Mouse (Mus musculus) gonadal fat pad, adult 2 months (tissue): ENCODE results near the gene Rab8b. TPM values are rescaled to one million over a fixed set of nuclear protein-coding genes. Genes with fewer than 3 reads are reported as not detected.
"Not testable (repeated sequence)": the region's sequence is repeated elsewhere in the genome, so short reads cannot be mapped to it uniquely, and the experiment has no call there.

Source experiments
- DNase-seq: peaks from one replicate; pipeline ENCODE4 v3.0.0-alpha.2; 2012; ENCODE audit warnings: low read depth
- polyA plus RNA-seq: library from polyadenylated mRNA; depleted of rRNA; stranded (reverse); fragments of >200 nt; gene quantifications from 2 replicates; pipeline ENCODE4 v1.2.3, GENCODE M21; 2012

Rab8b gene
- polyA plus RNA-seq, 1 experiment, result 9.7 TPM

DNA sequence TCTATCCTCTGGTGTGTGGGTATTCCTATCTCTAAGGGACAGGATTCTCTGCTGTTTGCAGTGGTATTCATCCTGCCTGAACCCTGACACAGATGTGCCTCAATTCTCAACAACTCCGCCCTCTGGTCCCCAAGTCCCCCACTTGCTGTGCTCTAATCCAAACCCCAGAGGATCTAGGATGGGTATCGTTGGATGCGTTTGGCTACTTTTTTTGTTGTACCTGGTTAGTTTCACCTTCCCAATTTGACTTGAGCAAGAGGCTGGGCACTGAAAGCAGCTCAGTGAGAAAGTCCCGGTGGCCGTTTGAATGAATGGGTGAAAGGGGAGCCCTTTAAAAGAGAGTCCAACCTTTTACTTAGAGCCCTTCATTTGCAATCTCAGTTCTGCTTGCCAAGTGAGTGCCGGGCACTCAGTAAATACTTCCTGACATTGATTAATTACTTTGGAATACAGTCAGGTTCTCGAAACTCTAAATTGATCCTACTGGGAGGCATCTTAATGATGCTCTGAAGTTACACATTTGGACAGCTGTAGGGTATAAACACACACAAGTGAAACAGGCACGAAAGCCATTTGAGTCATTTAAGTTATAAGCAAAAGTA is 32.1 kb downstream of the Rab8b start:
- no peak for DNase-seq

- no peak for DNase-seq
Observed at GRCm38 (mm10) chr9:66886818-66887217, 32.7 kb downstream of the Rab8b start.

- DNase-seq, result no peak
Observed at GRCm38 (mm10) chr9:66886366-66886765, 33.1 kb downstream of the Rab8b start.

- no peak for DNase-seq
Observed at GRCm38 (mm10) chr9:66884609-66885008, 34.9 kb downstream of the Rab8b start.

- no peak for DNase-seq
Observed at GRCm38 (mm10) chr9:66883500-66883899, 36.0 kb downstream of the Rab8b start.

GRCm38 (mm10) chr9:66882406-66882821 is 37.1 kb downstream of the Rab8b start:
- DNase-seq, result no peak

- DNase-seq, result no peak
Observed at GRCm38 (mm10) chr9:66881858-66882257, 37.6 kb downstream of the Rab8b start.

GRCm38 (mm10) chr9:66880752-66881151 is 38.7 kb downstream of the Rab8b start:
- DNase-seq, result no peak

DNA sequence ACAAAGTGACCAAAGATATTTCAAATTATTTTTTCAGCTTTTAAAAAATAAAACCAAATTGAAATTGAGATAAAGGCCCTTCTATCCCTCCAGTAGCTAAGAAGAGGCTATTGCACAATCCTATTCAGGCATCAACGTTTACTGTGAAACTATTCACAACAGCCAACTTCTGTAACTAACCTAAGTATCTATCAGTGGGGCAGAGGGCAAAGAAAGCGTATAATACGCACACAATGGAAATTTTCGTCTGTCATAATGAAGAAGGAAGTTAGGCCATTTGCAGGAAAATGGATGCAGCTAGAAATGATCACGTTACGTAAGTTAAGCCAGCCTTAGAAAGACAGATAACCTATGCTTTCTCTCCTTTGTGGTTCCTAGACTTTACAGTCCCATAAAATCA is 40.0 kb downstream of the Rab8b start:
- DNase-seq, result no peak

GRCm38 (mm10) chr9:66878899-66879298 is 40.6 kb downstream of the Rab8b start:
- DNase-seq, result no peak

GRCm38 (mm10) chr9:66876577-66876976 is 42.9 kb downstream of the Rab8b start:
- no peak for DNase-seq

- no peak for DNase-seq
Observed at GRCm38 (mm10) chr9:66874297-66874696, 45.2 kb downstream of the Rab8b start.

- no peak for DNase-seq
Observed at GRCm38 (mm10) chr9:66873531-66873930, 46.0 kb downstream of the Rab8b start.

DNA sequence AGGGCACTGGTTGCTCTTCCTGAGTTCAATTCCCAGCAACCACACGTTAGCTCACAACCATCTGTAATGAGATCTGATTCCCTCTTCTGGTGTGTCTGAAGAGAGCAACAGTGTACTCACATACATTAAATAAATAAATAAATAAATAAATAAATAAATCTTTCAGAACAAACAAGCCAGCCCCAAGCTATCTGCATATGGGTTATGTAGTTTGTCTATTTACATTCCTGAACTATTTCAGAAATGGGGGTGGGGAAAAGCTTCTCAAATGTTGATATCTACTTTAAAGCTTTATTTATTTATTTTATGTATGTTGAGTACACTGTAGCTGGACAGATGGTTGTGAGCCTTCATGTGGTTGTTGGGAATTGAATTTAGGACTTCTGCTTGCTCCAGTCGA is 46.5 kb downstream of the Rab8b start:
- DNase-seq, result not testable (repeated sequence)

- DNase-seq, result no peak
Observed at GRCm38 (mm10) chr9:66872015-66872727, 47.3 kb downstream of the Rab8b start.

GRCm38 (mm10) chr9:66864708-66865107 is 54.8 kb downstream of the Rab8b start:
- DNase-seq, result no peak

- no peak for DNase-seq
Observed at GRCm38 (mm10) chr9:66863456-66863855, 56.0 kb downstream of the Rab8b start.

DNA sequence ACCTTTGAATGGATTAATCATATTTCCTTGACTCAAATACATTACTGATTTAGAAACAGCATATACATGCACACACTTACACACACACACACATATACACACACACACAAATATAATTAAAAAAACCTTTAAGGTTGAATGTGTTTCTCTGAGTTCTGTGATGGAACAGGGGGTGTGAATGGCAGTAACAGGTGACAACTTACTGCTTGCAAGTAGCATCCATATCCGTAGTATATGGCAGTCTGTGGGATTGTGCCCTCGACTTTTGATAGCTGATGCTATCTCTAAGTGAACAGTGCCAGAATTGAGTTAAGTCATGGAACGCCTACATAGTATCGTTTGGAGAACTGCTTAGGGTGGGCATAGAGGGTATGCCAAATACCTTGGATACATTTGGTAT is 57.3 kb downstream of the Rab8b start:
- DNase-seq, result no peak

GRCm38 (mm10) chr9:66861104-66861767 is 58.3 kb downstream of the Rab8b start:
- DNase-seq, result no peak

GRCm38 (mm10) chr9:66859523-66859922 is 60.0 kb downstream of the Rab8b start:
- DNase-seq, result no peak

- no peak for DNase-seq
Observed at GRCm38 (mm10) chr9:66855865-66856264, 63.6 kb downstream of the Rab8b start.

GRCm38 (mm10) chr9:66852592-66852991 is 66.9 kb downstream of the Rab8b start:
- no peak for DNase-seq

DNA sequence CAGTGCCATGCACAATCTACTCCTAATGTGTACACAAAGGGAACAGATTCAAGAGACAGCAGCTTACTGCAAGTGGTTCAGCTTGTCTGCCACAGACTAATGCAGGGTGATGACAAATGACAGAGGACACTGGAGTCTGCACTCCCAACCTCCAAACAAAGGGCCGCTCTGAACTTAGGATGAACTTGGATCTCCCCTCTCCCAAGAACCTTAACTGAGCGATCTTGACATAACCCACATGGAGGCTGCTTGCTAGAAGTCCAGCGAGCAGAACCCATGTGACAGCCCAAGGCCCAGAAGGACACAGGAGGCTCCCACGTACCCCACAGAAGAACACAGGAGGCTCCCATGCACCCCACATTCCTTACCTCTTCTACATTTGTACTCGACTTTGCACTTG is 68.5 kb downstream of the Rab8b start:
- no peak for DNase-seq
